Mouse (Mus musculus) T-helper 17 cell (primary cell): ENCODE results near the gene Atl2.

Source experiments
- in situ Hi-C, 2 experiments: fragments of 300-600 bp; cut with MboI, MseI; formaldehyde crosslinking; loops; 1 replicate in 1 of 2; 2 replicates in 1 of 2; pipeline ENCODE4 v1.15.1; 2025; ENCODE audit warnings: high pct_unique_total_duplicates in 2 of 2

Gene Atl2

DNA sequence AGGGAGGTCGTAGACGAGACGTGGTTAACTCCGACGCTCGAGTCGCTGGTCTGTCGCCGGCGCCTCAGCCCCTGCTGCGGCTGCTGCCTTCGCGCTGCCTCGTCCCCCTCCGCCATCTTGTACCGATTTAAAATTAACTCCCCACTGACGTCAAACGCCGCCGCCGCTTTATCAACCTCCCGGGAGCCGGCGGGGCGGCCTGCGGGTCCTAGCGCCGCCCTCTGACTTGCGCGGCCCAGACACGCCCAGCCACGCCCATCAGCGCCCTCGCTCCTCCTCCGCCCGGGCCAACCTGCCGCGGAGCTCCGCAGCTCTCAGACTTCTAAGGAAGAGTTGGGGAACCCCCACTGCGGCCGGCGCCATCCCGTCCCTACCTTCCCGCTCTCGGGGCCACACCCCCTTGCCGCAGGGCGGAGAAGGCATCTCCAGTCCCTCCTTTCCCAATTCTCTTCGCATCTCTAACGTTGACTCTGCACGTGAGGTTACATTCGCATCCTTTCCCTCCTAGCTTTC lies at the start of gene Atl2:
Gene Atl2 (minus strand): TSS at position 213 of the 513 bp plus-strand sequence.
- in situ Hi-C loops = loop anchor here in 1 of 2 experiments (10.0 kb wide), 1 partner anchor 329 kb away; the partner anchor contains the start of gene Gemin6

DNA sequence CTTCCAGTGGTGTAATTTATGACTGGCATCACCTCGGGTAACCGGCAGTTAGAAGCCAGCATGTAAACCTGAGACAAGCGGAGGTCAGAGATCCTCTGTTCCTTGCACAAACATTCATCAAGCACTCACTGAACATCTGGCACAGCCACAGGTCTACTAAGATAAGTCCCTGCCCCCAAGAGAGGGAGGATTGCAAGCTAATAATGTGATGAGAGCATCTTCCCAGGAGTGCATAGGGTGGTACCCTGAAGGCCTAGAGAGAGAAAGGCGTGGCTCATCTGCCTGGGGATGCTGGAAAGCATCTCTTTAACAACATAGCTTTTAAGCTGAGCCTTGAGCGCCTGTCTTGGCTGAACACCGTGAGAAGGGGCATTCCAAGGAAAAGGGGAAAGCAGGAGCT lies 48.9 kb upstream of the Atl2 start:
- in situ Hi-C loops = no loop called here

DNA sequence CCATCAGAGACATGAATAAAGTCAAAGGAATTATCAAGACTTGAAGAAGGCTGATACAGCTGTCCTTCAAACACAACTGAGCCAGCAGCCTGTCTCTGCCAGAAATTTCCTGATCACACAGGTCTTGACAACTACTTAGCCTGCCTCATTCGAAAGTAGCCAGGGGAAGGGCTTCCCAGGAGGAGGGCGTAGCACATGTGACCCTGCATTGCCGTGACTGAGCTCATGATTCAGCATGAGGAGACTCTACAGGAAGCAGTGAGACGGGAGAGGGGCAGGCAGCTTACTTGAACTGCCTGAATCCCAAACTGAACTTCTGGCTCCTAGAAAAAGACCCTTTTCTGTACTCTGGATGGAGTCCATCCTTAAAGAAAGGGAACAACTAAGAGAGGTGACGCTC lies 46.5 kb upstream of the Atl2 start:
- in situ Hi-C loops = no loop called here

GRCm38 (mm10) chr17:79939133-79939532 lies 43.2 kb upstream of the Atl2 start:
- in situ Hi-C loops = loop anchor here in 1 of 2 experiments (5.0 kb wide), 1 partner anchor 37 kb away; no protein-coding TSS in a partner anchor

- in situ Hi-C loops = loop anchor here in 1 of 2 experiments (5.0 kb wide), 1 partner anchor 36 kb away; no protein-coding TSS in a partner anchor
Observed at GRCm38 (mm10) chr17:79937921-79938601, 42.1 kb upstream of the Atl2 start.

GRCm38 (mm10) chr17:79934370-79934769 lies 38.4 kb upstream of the Atl2 start:
- in situ Hi-C loops = no loop called here

GRCm38 (mm10) chr17:79932676-79933278 lies 36.9 kb upstream of the Atl2 start:
- in situ Hi-C loops = no loop called here

GRCm38 (mm10) chr17:79927110-79927509 lies 31.2 kb upstream of the Atl2 start:
- in situ Hi-C loops = loop anchor here in 1 of 2 experiments (10.0 kb wide), 1 partner anchor 408 kb away; no protein-coding TSS in a partner anchor

GRCm38 (mm10) chr17:79926486-79926885 lies 30.6 kb upstream of the Atl2 start:
- in situ Hi-C loops = loop anchor here in 1 of 2 experiments (10.0 kb wide), 1 partner anchor 408 kb away; no protein-coding TSS in a partner anchor

DNA sequence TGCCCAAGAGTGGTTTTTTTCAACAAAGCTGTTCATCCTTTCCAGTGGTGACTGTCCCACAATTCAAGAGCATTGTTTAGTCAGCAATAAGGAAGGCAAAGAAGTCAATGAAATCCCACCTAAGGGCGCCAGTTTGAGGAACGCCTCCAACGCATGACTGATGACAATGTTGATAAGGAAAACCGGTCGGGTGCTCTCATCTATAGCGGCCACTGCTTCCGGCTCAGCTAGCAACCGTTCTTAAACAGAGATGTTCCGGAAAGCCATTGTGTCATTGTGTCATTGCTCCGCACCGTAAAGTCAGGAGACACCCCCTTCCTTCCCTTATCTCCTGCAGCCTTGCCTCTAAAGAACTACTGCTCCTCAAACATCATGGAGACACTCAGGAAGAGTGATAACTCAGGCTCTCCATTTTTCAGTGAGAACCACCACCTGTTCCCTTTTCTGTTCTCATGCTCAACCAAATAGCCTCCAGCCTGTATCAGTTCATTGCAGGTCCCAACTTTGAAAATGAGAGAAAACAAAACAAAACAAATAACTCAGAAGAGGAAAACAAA lies 30.0 kb upstream of the Atl2 start:
- in situ Hi-C loops = loop anchor here in 1 of 2 experiments (10.0 kb wide), 1 partner anchor 409 kb away; no protein-coding TSS in a partner anchor

DNA sequence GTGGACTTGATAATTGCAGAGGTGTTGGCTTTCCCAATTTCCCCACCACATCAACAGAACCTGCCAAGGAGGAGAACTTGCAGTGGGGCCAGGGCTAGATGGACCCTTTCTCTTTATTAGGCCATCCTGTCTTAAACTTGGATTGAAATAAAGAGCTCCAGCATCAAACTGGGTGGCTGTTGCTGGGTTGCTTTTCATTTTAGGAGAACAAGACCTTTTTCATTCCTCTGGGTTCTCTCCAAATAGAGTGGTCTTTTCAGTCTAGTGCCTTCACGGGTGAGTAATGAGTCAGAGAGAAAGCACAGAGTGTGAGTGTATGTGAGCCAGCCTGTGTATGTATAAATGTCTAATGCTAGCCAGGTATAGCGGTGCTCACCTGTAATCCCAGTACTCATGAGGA lies 24.4 kb upstream of the Atl2 start:
- in situ Hi-C loops = loop anchor here in 1 of 2 experiments (10.0 kb wide), 1 partner anchor 414 kb away; no protein-coding TSS in a partner anchor

- in situ Hi-C loops = loop anchor here in 1 of 2 experiments (10.0 kb wide), 1 partner anchor 415 kb away; no protein-coding TSS in a partner anchor
Observed at GRCm38 (mm10) chr17:79919566-79920350, 23.8 kb upstream of the Atl2 start.

DNA sequence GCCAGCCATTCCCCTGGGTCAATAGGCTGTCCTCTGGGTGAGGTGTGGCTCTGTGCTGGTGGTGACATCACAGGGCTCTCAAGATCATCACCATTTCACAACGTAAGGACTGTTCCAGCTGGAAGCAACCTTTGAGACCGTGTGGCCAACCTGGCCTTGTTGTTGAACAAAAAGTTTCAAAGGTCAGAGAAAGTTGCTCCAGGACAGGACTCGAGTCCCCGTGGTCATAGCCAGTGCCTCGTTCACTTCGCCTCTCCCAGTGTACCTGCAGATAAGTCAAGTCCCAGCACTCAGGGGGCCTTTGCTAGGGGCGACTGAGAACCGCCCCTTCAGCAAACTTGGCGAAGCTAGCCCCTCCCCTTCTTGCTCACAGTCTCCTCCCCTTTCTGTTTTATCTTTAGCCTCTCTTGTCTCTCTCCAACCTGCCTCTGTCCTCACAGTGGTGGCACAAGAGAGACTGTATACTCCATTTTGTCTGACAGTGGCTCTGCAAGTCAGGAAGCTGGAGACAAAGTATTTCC lies 22.6 kb upstream of the Atl2 start:
- in situ Hi-C loops = no loop called here

DNA sequence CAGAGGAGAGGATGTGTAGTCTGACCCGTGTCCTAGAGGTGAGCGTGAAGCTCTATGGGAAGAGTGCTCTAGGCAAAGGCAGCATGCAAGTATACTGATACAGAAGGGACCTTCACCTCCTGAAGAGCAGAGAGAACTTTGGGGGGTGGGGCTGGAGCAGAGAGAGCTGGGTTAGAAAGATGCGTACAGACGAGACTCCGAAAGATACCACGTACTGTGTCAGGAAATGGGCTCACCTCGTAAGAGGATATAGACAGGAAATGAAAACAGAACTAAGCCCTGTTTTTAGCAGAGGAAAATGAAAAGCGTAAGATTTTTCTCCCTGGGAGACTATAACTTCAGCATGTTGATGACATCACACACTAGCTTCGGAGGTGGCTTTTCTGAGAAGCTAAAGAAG lies 21.1 kb upstream of the Atl2 start:
- in situ Hi-C loops = no loop called here

DNA sequence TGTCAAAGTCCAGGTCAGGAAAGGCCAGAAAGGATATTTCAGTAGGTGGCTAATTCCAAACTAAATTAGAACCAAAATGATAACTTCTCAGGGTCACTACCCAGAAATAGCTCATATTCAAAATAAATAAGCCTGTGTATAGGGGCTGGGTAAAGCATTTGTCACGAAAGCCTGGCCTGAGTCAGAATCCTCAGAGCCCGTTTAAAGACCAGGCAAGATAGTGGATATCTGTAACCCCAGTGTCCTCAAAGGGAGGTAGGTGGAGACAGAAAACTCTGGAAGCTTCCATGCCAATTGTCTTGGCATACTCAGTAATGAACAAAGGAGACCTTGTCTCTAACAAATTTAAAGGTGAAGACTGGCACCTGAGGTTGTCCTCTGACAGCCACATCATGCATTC lies 16.3 kb upstream of the Atl2 start:
- in situ Hi-C loops = loop anchor here in 1 of 2 experiments (5.0 kb wide), 1 partner anchor 45 kb away; no protein-coding TSS in a partner anchor

GRCm38 (mm10) chr17:79911718-79912117 lies 15.8 kb upstream of the Atl2 start:
- in situ Hi-C loops = loop anchor here in 1 of 2 experiments (5.0 kb wide), 1 partner anchor 46 kb away; no protein-coding TSS in a partner anchor

- in situ Hi-C loops = no loop called here
Observed at GRCm38 (mm10) chr17:79909571-79909970, 13.6 kb upstream of the Atl2 start.

GRCm38 (mm10) chr17:79907698-79908097 lies 11.8 kb upstream of the Atl2 start:
- in situ Hi-C loops = no loop called here

- in situ Hi-C loops = no loop called here
Observed at GRCm38 (mm10) chr17:79906791-79907494, 11.0 kb upstream of the Atl2 start.

DNA sequence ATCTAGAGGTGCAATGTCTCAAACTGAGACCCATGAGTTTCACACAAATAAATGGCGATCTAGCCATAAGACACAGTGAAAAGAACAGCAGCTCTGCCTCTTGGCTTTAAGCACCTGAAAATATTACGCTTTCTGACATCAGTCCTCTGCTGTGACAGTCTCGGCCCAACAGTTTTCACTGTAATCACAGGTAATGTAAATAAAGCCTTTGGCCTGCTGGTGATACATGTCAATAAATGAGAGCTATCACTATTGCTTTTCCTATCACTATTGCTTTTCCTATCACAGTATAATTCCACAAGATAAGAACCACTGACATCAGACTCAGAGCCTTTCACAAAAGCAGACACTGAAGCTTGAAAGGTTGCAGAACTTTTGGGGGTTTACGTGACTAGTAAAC lies 8.7 kb upstream of the Atl2 start:
- in situ Hi-C loops = loop anchor here in 1 of 2 experiments (5.0 kb wide), 1 partner anchor 33 kb away; no protein-coding TSS in a partner anchor
